Mouse (Mus musculus) bone marrow, adult 2 months (tissue): ENCODE data around the gene Zdhhc6.

Source experiments
- CTCF ChIP-seq: fragments of 200-500 bp; IDR thresholded peaks from 2 replicates; pipeline ENCODE4 v1.5.1; 2011; ENCODE audit warnings: low read length, control low read depth; ENCODE audit not compliant: control insufficient read depth, insufficient read depth
- POLR2A ChIP-seq: fragments of 200-500 bp; IDR thresholded peaks from 2 replicates; pipeline ENCODE4 v1.6.1; 2011; ENCODE audit warnings: low read depth, mild to moderate bottlenecking, control low read depth, low read length, borderline replicate concordance; ENCODE audit not compliant: control insufficient read depth

DNA sequence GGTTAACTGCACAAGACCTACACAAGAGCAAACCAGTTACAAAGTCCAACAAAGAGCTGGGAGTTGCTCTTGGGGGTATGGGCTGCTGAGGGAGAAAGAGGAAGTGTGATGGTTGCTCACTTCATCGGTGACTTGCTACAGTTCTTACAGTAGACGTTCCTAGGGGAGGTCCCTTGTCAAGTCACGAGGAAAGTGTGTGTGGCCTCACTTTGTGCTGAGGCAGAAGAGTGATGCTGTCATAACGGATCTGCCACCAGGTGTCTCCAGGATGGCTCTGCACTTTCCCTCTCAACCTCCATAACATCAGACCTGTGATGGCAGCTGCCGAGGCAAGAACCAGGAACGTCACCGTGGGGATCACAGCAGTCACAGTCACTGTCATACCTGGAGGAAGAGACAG, 88.7 kb downstream of the Zdhhc6 start:
- TF ChIP-seq POLR2A (no peak), CTCF (no peak)
